Mouse (Mus musculus) kidney, adult 2 months (tissue): Measurements from ENCODE around the gene Rnf145. TPM values are rescaled to one million over a fixed set of nuclear protein-coding genes. Genes with fewer than 3 reads are reported as not detected.
A peak's percentile ranks its signal among the peaks of the same experiment; 100 is the strongest.

Source experiments
- DNase-seq: peaks from one replicate; pipeline ENCODE4 v3.0.0; 2021
- H3K27ac ChIP-seq: fragments of 200-500 bp; 2 replicates; pipeline ENCODE4 v1.5.1; 2012; ENCODE audit warnings: low read depth, low read length, control low read depth, inconsistent platforms; ENCODE audit not compliant: insufficient read depth
- H3K27me3 ChIP-seq: fragments of 200-500 bp; replicated peaks from 2 replicates; pipeline ENCODE4 v1.6.1; 2012; ENCODE audit warnings: mild to moderate bottlenecking, moderate library complexity, low read length, inconsistent platforms; ENCODE audit not compliant: control insufficient read depth, insufficient read depth
- H3K36me3 ChIP-seq: fragments of 200-500 bp; 2 replicates; pipeline ENCODE4 v1.6.1; 2012; ENCODE audit warnings: mild to moderate bottlenecking, moderate library complexity, low read length, inconsistent platforms; ENCODE audit not compliant: control insufficient read depth, insufficient read depth
- H3K4me1 ChIP-seq: fragments of 200-500 bp; 2 replicates; pipeline ENCODE4 v1.6.1; 2011; ENCODE audit warnings: low read length; ENCODE audit not compliant: control insufficient read depth, insufficient read depth
- H3K4me3 ChIP-seq: fragments of 200-500 bp; 2 replicates; pipeline ENCODE4 v1.5.1; 2011; ENCODE audit warnings: mild to moderate bottlenecking, low read depth, low read length, control low read depth; ENCODE audit not compliant: insufficient read depth
- CTCF ChIP-seq: fragments of 200-500 bp; conservative IDR thresholded peaks from 2 replicates; pipeline ENCODE4 v1.5.1; 2011; ENCODE audit warnings: low read depth, mild to moderate bottlenecking, control low read depth, low read length, moderate library complexity, mixed read lengths; ENCODE audit not compliant: insufficient read depth, insufficient read length
- POLR2A ChIP-seq: fragments of 200-500 bp; IDR thresholded peaks from one replicate; pipeline ENCODE4 v1.6.1; 2011; ENCODE audit warnings: low read depth, low read length, control low read depth
- WGBS: fragments of 180-500 bp; shearing (Covaris S2); methylation state at CpG from one replicate; pipeline ENCODE4 v1.1.7; 2018; 5-methylcytosine and 5-hydroxymethylcytosine counted together
- polyA plus RNA-seq: library from polyadenylated mRNA; depleted of rRNA; stranded (reverse); fragments of >200 nt; gene quantifications from 2 replicates; pipeline ENCODE4 v1.2.3, GENCODE M21; 2012

The Rnf145 gene
- polyA plus RNA-seq, 1 experiment = 62.1 TPM

- 2% methylated on average over 28 of the region's 28 CpGs for WGBS
- no peak for TF ChIP-seq CTCF
- no peak for TF ChIP-seq POLR2A
Observed at GRCm38 (mm10) chr11:44519950-44520761, 1.4 kb downstream of the Rnf145 start.

GRCm38 (mm10) chr11:44522594-44522993 lies 3.8 kb downstream of the Rnf145 start:
- no peak for DNase-seq
- Histone ChIP-seq H3K36me3 (peaks cover 1% of the 10 kb centered on the region), H3K27ac (no peak overlapping the region), H3K27me3 (no peaks in the 10 kb centered on the region), H3K4me1 (peaks cover 7% of the 10 kb centered on the region; the same call in 1 of the 2 replicates), H3K4me3 (no peak overlapping the region)
- TF ChIP-seq POLR2A (no peak), CTCF (no peak)
- WGBS = 79% methylated on average over 5 of the region's 5 CpGs

More at GRCm38 (mm10) chr11:44519950-44520761, 1.4 kb downstream of the Rnf145 start:
- Histone ChIP-seq H3K27me3 (no peaks in the 10 kb centered on the region), H3K4me3 (peak overlapping the region; percentile 64), H3K27ac (peak overlapping the region; percentile 97), H3K36me3 (no peaks in the 10 kb centered on the region; the same call in 1 of the 2 replicates), H3K4me1 (peaks cover 8% of the 10 kb centered on the region; the same call in 1 of the 2 replicates)
- peak; percentile 89 for DNase-seq

GRCm38 (mm10) chr11:44525765-44526164 lies 7.0 kb downstream of the Rnf145 start:
- no peaks in the 10 kb centered on the region for H3K4me1 ChIP-seq
- DNase-seq = no peak
- WGBS = 81% methylated on average over 4 of the region's 4 CpGs
- no peak for TF ChIP-seq CTCF
- TF ChIP-seq POLR2A = no peak
- peaks cover 1% of the 10 kb centered on the region for H3K36me3 ChIP-seq
- H3K27me3 ChIP-seq = no peaks in the 10 kb centered on the region
- H3K27ac ChIP-seq = no peak overlapping the region
- H3K4me3 ChIP-seq = no peak overlapping the region

- Histone ChIP-seq H3K4me3 (no peak overlapping the region), H3K27me3 (no peaks in the 10 kb centered on the region), H3K4me1 (no peaks in the 10 kb centered on the region), H3K27ac (no peak overlapping the region), H3K36me3 (peaks cover 1% of the 10 kb centered on the region)
- no peak for DNase-seq
- TF ChIP-seq CTCF = no peak
- TF ChIP-seq POLR2A = no peak
- WGBS = 81% methylated on average over 11 of the region's 11 CpGs
Observed at GRCm38 (mm10) chr11:44526654-44527263, 8.0 kb downstream of the Rnf145 start.

GRCm38 (mm10) chr11:44528560-44529199 lies 9.9 kb downstream of the Rnf145 start:
- Histone ChIP-seq H3K4me3 (no peak overlapping the region), H3K27ac (no peak overlapping the region), H3K4me1 (no peaks in the 10 kb centered on the region), H3K27me3 (no peaks in the 10 kb centered on the region), H3K36me3 (peaks cover 1% of the 10 kb centered on the region)
- no peak for TF ChIP-seq POLR2A
- no peak for TF ChIP-seq CTCF
- no peak for DNase-seq
- WGBS = 94% methylated on average over 14 of the region's 14 CpGs

- Histone ChIP-seq H3K27ac (no peak overlapping the region), H3K27me3 (no peaks in the 10 kb centered on the region), H3K36me3 (peaks cover 1% of the 10 kb centered on the region), H3K4me1 (no peaks in the 10 kb centered on the region), H3K4me3 (no peak overlapping the region)
- TF ChIP-seq POLR2A (no peak), CTCF (no peak)
- no peak for DNase-seq
- WGBS = 71% methylated on average over 12 of the region's 12 CpGs
Observed at GRCm38 (mm10) chr11:44529200-44529599, 10.4 kb downstream of the Rnf145 start.

- peaks cover 1% of the 10 kb centered on the region for H3K36me3 ChIP-seq
Observed at GRCm38 (mm10) chr11:44529716-44530115, 11.0 kb downstream of the Rnf145 start.

More at GRCm38 (mm10) chr11:44529716-44530115, 11.0 kb downstream of the Rnf145 start:
- no peaks in the 10 kb centered on the region for H3K27me3 ChIP-seq
- no peak overlapping the region for H3K4me3 ChIP-seq
- no peak overlapping the region for H3K27ac ChIP-seq
- TF ChIP-seq CTCF = no peak
- TF ChIP-seq POLR2A = no peak
- 73% methylated on average over 5 of the region's 5 CpGs for WGBS
- no peak for DNase-seq
- H3K4me1 ChIP-seq = no peaks in the 10 kb centered on the region
